Mouse (Mus musculus) heart, postnatal 0 days (tissue): ENCODE measurements around the gene Cntnap5a.

Source experiments
- CTCF ChIP-seq: IDR thresholded peaks from 2 replicates; pipeline ENCODE4 v1.5.1; 2016; ENCODE audit warnings: antibody characterized with exemption, control low read depth, low read depth
- EP300 ChIP-seq: IDR thresholded peaks from 2 replicates; pipeline ENCODE4 v1.6.1; 2016; ENCODE audit warnings: antibody characterized with exemption, low read depth

- TF ChIP-seq EP300, result no peak
- TF ChIP-seq CTCF, result no peak
These were observed 627.0 kb downstream of the Cntnap5a start for GRCm38 (mm10) chr1:116311512-116311911.
